Mouse (Mus musculus) retina, embryonic 14.5 days (tissue): ENCODE measurements around the gene Tob1.
A peak's percentile ranks its signal among the peaks of the same experiment; 100 is the strongest.

ENCODE experiments used
- DNase-seq: peaks from one replicate; pipeline ENCODE4 v3.0.0-alpha.2; 2015; ENCODE audit warnings: low spot score

Tob1 gene

GRCm38 (mm10) chr11:94229207-94229960 lies 18.1 kb downstream of the Tob1 start:
- no peak for DNase-seq

- no peak for DNase-seq
These were observed 19.0 kb downstream of the Tob1 start for GRCm38 (mm10) chr11:94230244-94230643.

- DNase-seq, result no peak
These were observed 20.7 kb downstream of the Tob1 start for GRCm38 (mm10) chr11:94231821-94232552.

- DNase-seq, result no peak
These were observed 22.2 kb downstream of the Tob1 start for GRCm38 (mm10) chr11:94233405-94233804.

DNA sequence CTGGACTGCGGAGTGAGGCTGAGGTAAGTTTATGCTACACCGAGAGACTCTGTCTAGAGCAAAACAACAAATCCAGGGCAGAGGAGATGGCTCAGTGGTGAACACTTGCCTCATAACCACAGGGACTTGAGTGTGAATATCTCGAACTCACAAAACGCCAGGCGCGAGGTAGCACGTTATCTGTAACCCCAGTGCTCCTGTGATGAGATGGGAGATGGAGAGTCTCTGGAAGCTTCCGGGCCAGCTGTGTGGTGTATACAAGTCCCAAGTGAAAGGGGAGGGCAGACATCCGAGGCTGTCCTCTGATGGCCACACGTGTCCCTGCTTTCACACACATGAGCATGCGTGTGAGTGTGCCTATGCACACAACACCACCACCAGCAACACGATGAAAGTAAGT lies 23.1 kb downstream of the Tob1 start:
- DNase-seq, result no peak

- no peak for DNase-seq
These were observed 23.6 kb downstream of the Tob1 start for GRCm38 (mm10) chr11:94234857-94235256.

- peak; percentile 95 for DNase-seq
These were observed 24.8 kb downstream of the Tob1 start for GRCm38 (mm10) chr11:94236074-94236473.

GRCm38 (mm10) chr11:94238786-94239185 lies 27.5 kb downstream of the Tob1 start:
- no peak for DNase-seq

DNA sequence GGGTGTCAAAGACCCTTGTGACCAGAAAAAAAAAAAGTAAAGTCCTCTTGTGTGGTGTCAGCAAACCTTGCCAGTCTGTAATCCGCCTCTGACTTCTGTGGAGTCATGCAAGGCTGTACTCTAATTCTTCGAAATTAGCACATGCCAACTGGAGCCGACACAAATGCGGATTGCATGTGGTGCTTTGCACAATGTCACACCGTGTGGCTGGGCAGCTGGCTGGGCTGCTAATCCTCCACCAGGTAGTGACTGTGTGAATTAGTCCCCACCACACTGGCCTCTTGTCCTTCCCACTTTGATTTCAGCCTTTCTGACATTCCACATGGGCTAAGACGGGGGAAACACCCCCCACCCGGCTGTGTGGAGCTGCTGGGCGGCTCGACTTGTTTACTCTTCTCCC lies 28.5 kb downstream of the Tob1 start:
- peak; percentile 38 for DNase-seq

GRCm38 (mm10) chr11:94242760-94243421 lies 31.6 kb downstream of the Tob1 start:
- peak; percentile 54 for DNase-seq

- peak; percentile 46 for DNase-seq
These were observed 32.3 kb downstream of the Tob1 start for GRCm38 (mm10) chr11:94243422-94244180.

DNA sequence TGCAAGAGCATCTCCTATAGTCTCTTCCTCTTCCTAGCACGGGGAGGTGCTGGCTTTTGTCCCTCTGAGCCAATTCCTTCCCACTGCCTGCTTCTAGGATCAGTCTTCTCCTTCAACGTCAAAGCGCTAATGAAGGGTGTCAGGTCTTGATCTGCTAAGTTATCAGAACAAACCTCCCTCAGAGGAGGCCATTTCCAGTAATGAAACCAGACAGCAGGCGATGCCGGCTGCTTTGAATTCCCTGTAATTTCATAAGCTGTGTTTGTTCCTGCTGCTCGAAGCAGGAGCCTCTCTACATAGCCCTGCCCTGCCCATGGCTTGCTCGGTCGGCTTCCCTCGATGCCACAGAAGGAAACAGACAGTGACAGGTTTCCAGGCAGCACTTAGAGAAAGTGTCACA lies 33.1 kb downstream of the Tob1 start:
- DNase-seq, result peak; percentile 58

GRCm38 (mm10) chr11:94245955-94246788 lies 34.9 kb downstream of the Tob1 start, which contains the start of gene Wfikkn2:
Gene Wfikkn2, minus strand, starts transcription at chr11:94246005.
- peak; percentile 68 for DNase-seq

- DNase-seq, result no peak
These were observed 35.5 kb downstream of the Tob1 start for GRCm38 (mm10) chr11:94246789-94247061.

GRCm38 (mm10) chr11:94253156-94253555 lies 41.9 kb downstream of the Tob1 start:
- no peak for DNase-seq

DNA sequence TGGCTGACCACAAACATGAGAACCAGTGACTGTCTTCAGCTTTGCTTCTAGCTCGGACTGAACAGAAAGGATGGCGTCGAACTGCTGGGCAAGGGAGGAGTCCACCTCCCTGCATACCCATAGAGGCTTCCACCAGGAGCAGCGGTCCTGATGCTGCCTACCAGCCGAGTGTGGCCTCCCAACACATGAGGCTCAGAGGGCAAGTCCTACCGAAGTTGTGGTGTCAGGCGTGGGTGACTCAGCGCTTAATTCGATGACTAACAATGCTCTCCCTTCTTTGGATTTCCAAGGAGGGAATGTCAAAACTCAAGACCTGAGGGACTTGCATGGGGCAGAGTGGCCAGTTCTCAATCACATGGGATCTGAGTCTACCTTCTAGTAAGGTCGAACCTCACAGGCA lies 42.4 kb downstream of the Tob1 start:
- DNase-seq, result no peak

- no peak for DNase-seq
These were observed 44.5 kb downstream of the Tob1 start for GRCm38 (mm10) chr11:94255733-94256132.

- no peak for DNase-seq
These were observed 46.7 kb downstream of the Tob1 start for GRCm38 (mm10) chr11:94257987-94258386.

DNA sequence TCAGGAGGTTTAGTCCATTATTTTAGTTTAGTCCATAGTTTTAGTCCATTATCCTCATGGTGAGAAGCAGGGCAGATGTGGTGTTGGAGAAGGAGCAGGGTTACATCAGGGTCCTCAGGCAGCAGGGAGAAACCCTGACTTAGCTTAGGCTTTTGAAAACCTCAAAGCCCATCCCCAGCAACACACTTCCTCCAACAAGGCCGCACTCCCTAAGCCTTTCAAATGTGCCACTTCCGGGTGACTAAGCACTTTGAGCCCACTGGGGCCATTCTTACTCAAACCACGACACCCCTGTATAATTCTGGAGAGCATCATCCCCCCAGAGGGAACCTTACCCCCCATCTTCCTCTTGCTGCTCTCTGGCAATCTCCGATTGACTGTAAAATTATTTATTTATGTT lies 48.6 kb downstream of the Tob1 start:
- DNase-seq, result no peak

GRCm38 (mm10) chr11:94261585-94262370 lies 50.5 kb downstream of the Tob1 start:
- DNase-seq, result no peak
